Mouse (Mus musculus): ENCODE results near the gene Ifna4.

- no peak for TF ChIP-seq CTCF (conservative IDR thresholded peaks at IDR 0.05; ENCODE audit: insufficient read depth, insufficient read length, low read depth, low read length)
- no peak for TF ChIP-seq POLR2A (IDR thresholded peaks at IDR 0.05; ENCODE audit: low read depth, low read length)
These were observed 36.6 kb downstream of the Ifna4 start for GRCm38 (mm10) chr4:88878246-88878645.

All from kidney, adult 2 months (tissue).